Mouse (Mus musculus) C2C12 (cell line): ENCODE results near the gene Pus10.

Experiments
- CEBPB ChIP-seq: IDR thresholded peaks from one replicate; pipeline ENCODE4 v1.6.1; 2011; ENCODE audit warnings: low read depth, mild to moderate bottlenecking, control low read depth, moderate library complexity
- CTCF ChIP-seq: IDR thresholded peaks from one replicate; pipeline ENCODE4 v1.5.1; 2011; ENCODE audit not compliant: control insufficient read depth, insufficient read depth, insufficient read length
- MAX ChIP-seq: IDR thresholded peaks from one replicate; pipeline ENCODE4 v1.6.1; 2011; ENCODE audit warnings: mild to moderate bottlenecking, control low read depth
- MYOD1 ChIP-seq: IDR thresholded peaks from one replicate; pipeline ENCODE4 v1.6.1; 2011; ENCODE audit warnings: low read depth; ENCODE audit not compliant: control insufficient read depth, insufficient read length
- USF1 ChIP-seq: IDR thresholded peaks from one replicate; pipeline ENCODE4 v1.6.1; 2011; ENCODE audit warnings: low read depth, mild to moderate bottlenecking, control low read depth, moderate library complexity

DNA sequence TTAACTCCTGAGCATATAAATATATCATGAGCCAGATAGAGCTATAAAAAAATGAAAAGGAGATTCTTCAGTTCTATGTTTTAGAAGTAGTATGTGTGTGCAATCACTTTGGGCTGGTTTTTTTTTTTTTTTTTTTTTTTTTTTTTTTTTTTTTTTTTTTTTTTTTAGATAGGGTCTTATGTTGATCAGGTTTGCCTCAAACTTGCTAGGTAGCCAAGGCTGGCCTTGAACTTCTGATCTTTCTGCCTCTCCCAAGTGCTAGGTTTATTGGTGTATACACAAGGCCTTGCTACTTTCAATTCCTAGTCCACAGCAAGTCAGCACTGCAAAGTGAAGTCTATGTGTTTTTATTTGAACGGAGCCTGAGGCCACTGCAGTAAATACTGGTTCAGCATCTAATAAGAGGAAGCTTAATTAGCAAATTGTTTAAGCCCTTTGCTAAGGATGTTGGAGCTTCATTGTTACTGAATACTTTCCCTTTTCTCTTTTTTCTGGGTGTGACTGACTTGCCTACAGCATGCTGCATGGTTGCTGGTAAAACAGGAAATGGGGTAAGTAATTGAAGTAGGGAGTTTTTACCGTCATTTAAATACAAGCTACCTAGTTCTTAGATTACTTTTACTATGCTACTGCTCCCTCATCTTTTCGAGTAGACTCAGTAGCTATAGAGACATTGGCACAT, 34.1 kb downstream of the Pus10 start:
- TF ChIP-seq USF1 (no peak), MAX (no peak), CTCF (no peak), MYOD1 (no peak), CEBPB (no peak)
